Mouse (Mus musculus): ENCODE measurements at regions not wholly inside any gene's neighbourhood (a gene's known extent, or its start where the extent isn't known, plus 50 kb on each side); places are given as distances from the start of the nearest gene placed in this dataset.
A peak's percentile ranks its signal among the peaks of the same experiment; 100 is the strongest.

GRCm38 (mm10) chr10:25023044-25023540 lies 95.8 kb upstream of the Arg1 start:
- Histone ChIP-seq H3K4me3 (replicated peaks; ENCODE audit: insufficient read depth, low read depth, low read length) (no peak overlapping the region), H3K27ac (ENCODE audit: insufficient read depth, low read length) (peak overlapping the region; percentile 87; the same call in 1 of the 2 replicates), H3K27me3 (ENCODE audit: control insufficient read depth, insufficient read depth, low read length) (no peaks in the 10 kb centered on the region), H3K4me1 (ENCODE audit: control insufficient read depth, insufficient read depth, low read length) (peaks cover 17% of the 10 kb centered on the region)
- DNase-seq, result peak in 1 of 2 experiments; percentile 31
- 70% methylated on average over 4 of the region's 4 CpGs for WGBS
- TF ChIP-seq POLR2A (IDR thresholded peaks at IDR 0.05; ENCODE audit: borderline replicate concordance, insufficient read depth, low read length), result no peak
- no peak for TF ChIP-seq CTCF (IDR thresholded peaks at IDR 0.05; ENCODE audit: borderline replicate concordance, insufficient read depth, low read depth, low read length)

- H3K4me3 ChIP-seq (replicated peaks; ENCODE audit: insufficient read depth, low read depth, low read length), result no peak overlapping the region
- WGBS, result 51% methylated on average over 2 of the region's 2 CpGs
- peaks cover 25% of the 10 kb centered on the region; the same call in 1 of the 2 replicates for H3K4me1 ChIP-seq (ENCODE audit: control insufficient read depth, insufficient read depth, low read length)
- no peak overlapping the region for H3K27ac ChIP-seq (ENCODE audit: insufficient read depth, low read length)
- no peaks in the 10 kb centered on the region for H3K27me3 ChIP-seq (ENCODE audit: control insufficient read depth, insufficient read depth, low read length)
- TF ChIP-seq POLR2A (IDR thresholded peaks at IDR 0.05; ENCODE audit: borderline replicate concordance, insufficient read depth, low read length) (no peak), CTCF (IDR thresholded peaks at IDR 0.05; ENCODE audit: borderline replicate concordance, insufficient read depth, low read depth, low read length) (no peak)
- DNase-seq, result no peak
Measured at GRCm38 (mm10) chr10:25018946-25019345, 91.7 kb upstream of the Arg1 start.

- TF ChIP-seq CTCF (IDR thresholded peaks at IDR 0.05; ENCODE audit: borderline replicate concordance, insufficient read depth, low read depth, low read length), result no peak
- no peak for TF ChIP-seq POLR2A (IDR thresholded peaks at IDR 0.05; ENCODE audit: borderline replicate concordance, insufficient read depth, low read length)
- H3K27ac ChIP-seq (ENCODE audit: insufficient read depth, low read length), result peak overlapping the region; percentile 88; the same call in 1 of the 2 replicates
- DNase-seq, result no peak
- H3K27me3 ChIP-seq (ENCODE audit: control insufficient read depth, insufficient read depth, low read length), result no peaks in the 10 kb centered on the region
- 68% methylated on average over 1 of the region's 1 CpGs for WGBS
- H3K4me3 ChIP-seq (replicated peaks; ENCODE audit: insufficient read depth, low read depth, low read length), result no peak overlapping the region
- peaks cover 21% of the 10 kb centered on the region; the same call in 1 of the 2 replicates for H3K4me1 ChIP-seq (ENCODE audit: control insufficient read depth, insufficient read depth, low read length)
Measured at GRCm38 (mm10) chr10:25017843-25018242, 90.6 kb upstream of the Arg1 start.

- H3K4me3 ChIP-seq (replicated peaks; ENCODE audit: insufficient read depth, low read depth, low read length), result no peak overlapping the region
- peak; percentile 19; the same call in 1 of the 2 replicates for TF ChIP-seq POLR2A (IDR thresholded peaks at IDR 0.05; ENCODE audit: borderline replicate concordance, insufficient read depth, low read length)
- TF ChIP-seq CTCF (IDR thresholded peaks at IDR 0.05; ENCODE audit: borderline replicate concordance, insufficient read depth, low read depth, low read length), result no peak
- no peaks in the 10 kb centered on the region for H3K27me3 ChIP-seq (ENCODE audit: control insufficient read depth, insufficient read depth, low read length)
- 5% methylated on average over 9 of the region's 9 CpGs for WGBS
- H3K27ac ChIP-seq (ENCODE audit: insufficient read depth, low read length), result peak overlapping the region; percentile 53; the same call in 1 of the 2 replicates
- DNase-seq, result peak; percentile 94 to 99
- H3K4me1 ChIP-seq (ENCODE audit: control insufficient read depth, insufficient read depth, low read length), result peaks cover 21% of the 10 kb centered on the region; the same call in 1 of the 2 replicates
Measured at GRCm38 (mm10) chr10:25016110-25016509, 88.8 kb upstream of the Arg1 start.

GRCm38 (mm10) chr10:25012129-25012528 lies 84.8 kb upstream of the Arg1 start:
- H3K27ac ChIP-seq (ENCODE audit: insufficient read depth, low read length), result no peak overlapping the region
- peaks cover 12% of the 10 kb centered on the region; the same call in 1 of the 2 replicates for H3K4me1 ChIP-seq (ENCODE audit: control insufficient read depth, insufficient read depth, low read length)
- TF ChIP-seq POLR2A (IDR thresholded peaks at IDR 0.05; ENCODE audit: borderline replicate concordance, insufficient read depth, low read length) (no peak), CTCF (IDR thresholded peaks at IDR 0.05; ENCODE audit: borderline replicate concordance, insufficient read depth, low read depth, low read length) (no peak)
- DNase-seq, result no peak
- no peaks in the 10 kb centered on the region for H3K27me3 ChIP-seq (ENCODE audit: control insufficient read depth, insufficient read depth, low read length)
- H3K4me3 ChIP-seq (replicated peaks; ENCODE audit: insufficient read depth, low read depth, low read length), result no peak overlapping the region

GRCm38 (mm10) chr10:25001299-25001698 lies 74.0 kb upstream of the Arg1 start:
- WGBS, result 80% methylated on average over 8 of the region's 8 CpGs
- DNase-seq, result no peak
- no peak overlapping the region for H3K4me3 ChIP-seq (replicated peaks; ENCODE audit: insufficient read depth, low read depth, low read length)
- TF ChIP-seq CTCF (IDR thresholded peaks at IDR 0.05; ENCODE audit: borderline replicate concordance, insufficient read depth, low read depth, low read length), result no peak
- TF ChIP-seq POLR2A (IDR thresholded peaks at IDR 0.05; ENCODE audit: borderline replicate concordance, insufficient read depth, low read length), result no peak
- no peaks in the 10 kb centered on the region for H3K27me3 ChIP-seq (ENCODE audit: control insufficient read depth, insufficient read depth, low read length)
- no peaks in the 10 kb centered on the region for H3K4me1 ChIP-seq (ENCODE audit: control insufficient read depth, insufficient read depth, low read length)
- H3K27ac ChIP-seq (ENCODE audit: insufficient read depth, low read length), result no peak overlapping the region

GRCm38 (mm10) chr10:25000231-25001222 lies 73.2 kb upstream of the Arg1 start:
- no peak for DNase-seq
- Histone ChIP-seq H3K4me3 (replicated peaks; ENCODE audit: insufficient read depth, low read depth, low read length) (no peak overlapping the region), H3K4me1 (ENCODE audit: control insufficient read depth, insufficient read depth, low read length) (no peaks in the 10 kb centered on the region), H3K27me3 (ENCODE audit: control insufficient read depth, insufficient read depth, low read length) (no peaks in the 10 kb centered on the region), H3K27ac (ENCODE audit: insufficient read depth, low read length) (no peak overlapping the region)
- TF ChIP-seq POLR2A (IDR thresholded peaks at IDR 0.05; ENCODE audit: borderline replicate concordance, insufficient read depth, low read length), result no peak
- TF ChIP-seq CTCF (IDR thresholded peaks at IDR 0.05; ENCODE audit: borderline replicate concordance, insufficient read depth, low read depth, low read length), result no peak
- WGBS, result 88% methylated on average over 20 of the region's 20 CpGs
